Mouse (Mus musculus): ENCODE data around the gene Hba-a1. TPM values are rescaled to one million over a fixed set of nuclear protein-coding genes. Genes with fewer than 3 reads are reported as not detected.
A peak's percentile ranks its signal among the peaks of the same experiment; 100 is the strongest.
"Not testable (repeated sequence)": the region's sequence is repeated elsewhere in the genome, so short reads cannot be mapped to it uniquely, and the experiment has no call there.

The Hba-a1 gene
- total and polyA plus RNA-seq, 2 experiments from 2014 or later: 497 to 930 TPM

DNA sequence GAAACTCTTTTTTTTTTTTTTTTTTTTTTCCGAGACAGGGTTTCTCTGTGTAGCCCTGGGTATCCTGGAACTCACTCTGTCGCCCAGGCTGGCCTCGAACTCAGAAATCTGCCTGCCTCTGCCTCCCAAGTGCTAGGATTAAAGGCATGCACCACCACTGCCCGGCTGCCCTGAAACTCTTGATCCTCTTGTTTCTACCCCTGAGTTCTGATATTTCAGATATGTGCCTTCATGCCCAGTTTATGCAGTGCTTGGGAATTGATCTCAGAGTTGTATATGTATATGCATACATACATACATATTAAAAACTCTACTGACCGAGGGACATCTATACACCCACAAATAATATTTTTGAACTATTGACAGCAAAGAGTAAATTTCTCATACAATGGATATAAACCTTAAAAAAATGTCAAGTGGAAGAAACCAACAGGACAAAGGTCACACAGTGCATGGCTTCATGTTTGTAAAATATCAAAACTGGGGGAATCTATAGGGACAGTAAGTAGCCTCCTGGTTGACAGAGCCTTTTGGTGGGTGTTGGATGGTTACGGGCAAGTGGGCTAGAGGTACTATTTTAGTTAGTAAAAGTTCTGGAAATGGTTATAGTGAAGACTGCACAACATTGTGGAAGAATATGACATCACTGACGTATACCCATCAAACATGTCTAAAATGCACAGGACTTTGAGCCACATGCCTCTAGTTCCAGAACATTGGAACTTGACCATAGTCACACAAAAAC lies 1.9 kb downstream of the Hba-a1 start:
- 0 out of 2 replicates have a peak, but pooled peaks have one; percentile 13 for ATAC-seq (ENCODE audit: low FRiP score)
- 83% methylated on average over 7 of the region's 7 CpGs for WGBS
- no peak for TF ChIP-seq CTCF (IDR thresholded peaks at IDR 0.05)
- DNase-seq (ENCODE audit: low spot score): no peak
- H3K4me1 ChIP-seq (ENCODE audit: insufficient read depth, low read length): no peaks in the 10 kb centered on the region
- H3K4me2 ChIP-seq (ENCODE audit: low read depth, low read length, poor library complexity, severe bottlenecking): no peak overlapping the region
- no peak overlapping the region for H3K4me3 ChIP-seq (ENCODE audit: low read depth, low read length)
- H3K9ac ChIP-seq (replicated peaks; ENCODE audit: low read length, poor library complexity, severe bottlenecking): no peak overlapping the region
- H3K27ac ChIP-seq (ENCODE audit: low read depth, low read length): no peak overlapping the region
- H3K9me3 ChIP-seq (ENCODE audit: low read length): no peaks in the 10 kb centered on the region
- H3K36me3 ChIP-seq (ENCODE audit: insufficient read depth, low read length): no peaks in the 10 kb centered on the region
- no peaks in the 10 kb centered on the region for H3K27me3 ChIP-seq (ENCODE audit: insufficient read depth, low read length)

GRCm38 (mm10) chr11:32285887-32286286 lies 2.6 kb downstream of the Hba-a1 start:
- H3K4me2 ChIP-seq (ENCODE audit: low read depth, low read length, poor library complexity, severe bottlenecking); H3K4me3 ChIP-seq (ENCODE audit: low read depth, low read length); H3K4me1 ChIP-seq (ENCODE audit: insufficient read depth, low read length); H3K27me3 ChIP-seq (ENCODE audit: insufficient read depth, low read length); H3K36me3 ChIP-seq (ENCODE audit: insufficient read depth, low read length); H3K27ac ChIP-seq (ENCODE audit: low read depth, low read length); DNase-seq (ENCODE audit: low spot score); ATAC-seq (ENCODE audit: low FRiP score); H3K9ac ChIP-seq (replicated peaks; ENCODE audit: low read length, poor library complexity, severe bottlenecking); H3K9me3 ChIP-seq (ENCODE audit: low read length): not testable (repeated sequence)
- TF ChIP-seq CTCF (IDR thresholded peaks at IDR 0.05): peak; percentile 13; the same call in 1 of the 2 replicates

- H3K4me2 ChIP-seq (ENCODE audit: low read depth, low read length, poor library complexity, severe bottlenecking): peak within 1 kb of the TSS; percentile 42
- peak within 1 kb of the TSS; percentile 27 for H3K4me3 ChIP-seq (ENCODE audit: low read depth, low read length)
- DNase-seq (ENCODE audit: low spot score): peak; percentile 63
- WGBS: 20% methylated on average over 30 of the region's 33 CpGs
- peak; percentile 83 for TF ChIP-seq CTCF (IDR thresholded peaks at IDR 0.05)
- not testable (repeated sequence) for H3K9me3 ChIP-seq (ENCODE audit: low read length); H3K4me1 ChIP-seq (ENCODE audit: insufficient read depth, low read length); H3K36me3 ChIP-seq (ENCODE audit: insufficient read depth, low read length); H3K27ac ChIP-seq (ENCODE audit: low read depth, low read length); H3K27me3 ChIP-seq (ENCODE audit: insufficient read depth, low read length)
- 0 out of 2 replicates have a peak within 1 kb of the TSS, but pooled peaks have one; percentile 19 for H3K9ac ChIP-seq (replicated peaks; ENCODE audit: low read length, poor library complexity, severe bottlenecking)
- peak; percentile 69 for ATAC-seq (ENCODE audit: low FRiP score)
These were observed 3.6 kb downstream of the Hba-a1 start, which contains the start of gene Hbq1b for GRCm38 (mm10) chr11:32286695-32287492. Hbq1b (plus strand) TSS chr11:32286965.

DNA sequence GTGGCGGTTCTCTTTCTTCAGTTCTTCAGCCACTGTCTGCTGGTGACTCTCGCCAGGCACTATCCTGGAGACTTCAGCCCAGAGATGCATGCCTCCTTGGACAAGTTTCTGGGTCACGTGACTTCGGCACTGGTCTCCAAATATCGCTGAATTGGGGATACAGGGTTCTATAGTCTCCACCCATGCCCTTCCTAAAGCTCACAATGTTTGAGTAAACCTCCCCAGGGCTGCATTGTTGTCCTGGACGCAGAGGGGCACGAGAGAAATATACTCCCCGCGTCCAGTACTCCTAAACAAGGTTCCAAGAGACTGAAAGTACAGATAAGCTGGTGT lies 4.1 kb downstream of the Hba-a1 start:
- no peak overlapping the region for H3K4me2 ChIP-seq (ENCODE audit: low read depth, low read length, poor library complexity, severe bottlenecking)
- WGBS: 72% methylated on average over 9 of the region's 9 CpGs
- DNase-seq (ENCODE audit: low spot score): no peak

DNA sequence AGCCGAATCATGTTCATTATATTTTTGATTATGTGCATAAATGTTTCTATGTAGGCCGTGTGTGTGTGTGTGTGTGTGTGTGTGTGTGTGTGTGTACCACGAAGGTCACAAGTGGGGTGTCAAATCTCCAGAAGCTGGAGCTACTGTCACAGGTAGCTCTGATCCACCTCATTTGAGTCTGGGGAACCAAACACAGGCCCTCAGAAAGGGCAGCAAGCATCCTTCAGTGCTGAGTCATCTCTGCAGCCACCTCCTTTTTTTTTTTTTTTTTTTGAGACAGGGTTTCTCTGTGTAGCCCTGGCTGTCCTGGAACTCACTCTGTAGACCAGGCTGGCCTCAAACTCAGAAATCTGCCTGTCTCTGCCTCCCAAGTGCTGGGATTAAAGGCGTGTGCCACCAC lies 9.5 kb downstream of the Hba-a1 start:
- H3K9me3 ChIP-seq (ENCODE audit: low read length); H3K27me3 ChIP-seq (ENCODE audit: insufficient read depth, low read length); DNase-seq (ENCODE audit: low spot score); ATAC-seq (ENCODE audit: low FRiP score); H3K4me1 ChIP-seq (ENCODE audit: insufficient read depth, low read length); H3K9ac ChIP-seq (replicated peaks; ENCODE audit: low read length, poor library complexity, severe bottlenecking); H3K4me3 ChIP-seq (ENCODE audit: low read depth, low read length); H3K36me3 ChIP-seq (ENCODE audit: insufficient read depth, low read length); H3K4me2 ChIP-seq (ENCODE audit: low read depth, low read length, poor library complexity, severe bottlenecking); H3K27ac ChIP-seq (ENCODE audit: low read depth, low read length): not testable (repeated sequence)
- 87% methylated on average over 4 of the region's 4 CpGs for WGBS

More for the DNA sequence above, 4.1 kb downstream of the Hba-a1 start:
- Histone ChIP-seq H3K9me3 (ENCODE audit: low read length) (no peaks in the 10 kb centered on the region), H3K4me3 (ENCODE audit: low read depth, low read length) (peak overlapping the region; percentile 27; the same call in 1 of the 2 replicates), H3K27ac (ENCODE audit: low read depth, low read length) (no peak overlapping the region), H3K27me3 (ENCODE audit: insufficient read depth, low read length) (no peaks in the 10 kb centered on the region), H3K36me3 (ENCODE audit: insufficient read depth, low read length) (no peaks in the 10 kb centered on the region), H3K4me1 (ENCODE audit: insufficient read depth, low read length) (no peaks in the 10 kb centered on the region), H3K9ac (replicated peaks; ENCODE audit: low read length, poor library complexity, severe bottlenecking) (no peak overlapping the region)
- no peak for TF ChIP-seq CTCF (IDR thresholded peaks at IDR 0.05)
- no peak for ATAC-seq (ENCODE audit: low FRiP score)

- H3K27ac ChIP-seq (ENCODE audit: low read depth, low read length); H3K36me3 ChIP-seq (ENCODE audit: insufficient read depth, low read length); H3K9me3 ChIP-seq (ENCODE audit: low read length); DNase-seq (ENCODE audit: low spot score); H3K4me2 ChIP-seq (ENCODE audit: low read depth, low read length, poor library complexity, severe bottlenecking); H3K4me1 ChIP-seq (ENCODE audit: insufficient read depth, low read length); H3K9ac ChIP-seq (replicated peaks; ENCODE audit: low read length, poor library complexity, severe bottlenecking); H3K4me3 ChIP-seq (ENCODE audit: low read depth, low read length); H3K27me3 ChIP-seq (ENCODE audit: insufficient read depth, low read length); ATAC-seq (ENCODE audit: low FRiP score): not testable (repeated sequence)
- 76% methylated on average over 3 of the region's 3 CpGs for WGBS
These were observed 10.2 kb downstream of the Hba-a1 start for GRCm38 (mm10) chr11:32293479-32293878.

GRCm38 (mm10) chr11:32296203-32296602 lies 12.9 kb downstream of the Hba-a1 start, which contains the start of gene Hba-a2:
Hba-a2 (plus strand) TSS chr11:32296489.
- not testable (repeated sequence) for H3K9me3 ChIP-seq (ENCODE audit: low read length); H3K36me3 ChIP-seq (ENCODE audit: insufficient read depth, low read length); ATAC-seq (ENCODE audit: low FRiP score); H3K4me3 ChIP-seq (ENCODE audit: low read depth, low read length); DNase-seq (ENCODE audit: low spot score); H3K27ac ChIP-seq (ENCODE audit: low read depth, low read length); H3K27me3 ChIP-seq (ENCODE audit: insufficient read depth, low read length); H3K9ac ChIP-seq (replicated peaks; ENCODE audit: low read length, poor library complexity, severe bottlenecking); H3K4me1 ChIP-seq (ENCODE audit: insufficient read depth, low read length); H3K4me2 ChIP-seq (ENCODE audit: low read depth, low read length, poor library complexity, severe bottlenecking)
- WGBS: no CpG with 5 or more reads among the region's 4 CpGs

- not testable (repeated sequence) for DNase-seq (ENCODE audit: low spot score); H3K4me1 ChIP-seq (ENCODE audit: insufficient read depth, low read length); ATAC-seq (ENCODE audit: low FRiP score); H3K27me3 ChIP-seq (ENCODE audit: insufficient read depth, low read length); H3K4me3 ChIP-seq (ENCODE audit: low read depth, low read length); H3K4me2 ChIP-seq (ENCODE audit: low read depth, low read length, poor library complexity, severe bottlenecking); H3K36me3 ChIP-seq (ENCODE audit: insufficient read depth, low read length); H3K9ac ChIP-seq (replicated peaks; ENCODE audit: low read length, poor library complexity, severe bottlenecking); H3K27ac ChIP-seq (ENCODE audit: low read depth, low read length); H3K9me3 ChIP-seq (ENCODE audit: low read length)
- 55% methylated on average over 2 of the region's 2 CpGs for WGBS
These were observed 14.1 kb downstream of the Hba-a1 start for GRCm38 (mm10) chr11:32297417-32297816.

Data from midbrain, postnatal 0 days (tissue).